Mouse (Mus musculus) hindbrain, embryonic 13.5 days (tissue): Measurements from ENCODE around the gene Gdpd2. TPM values are rescaled to one million over a fixed set of nuclear protein-coding genes. Genes with fewer than 3 reads are reported as not detected.

ENCODE experiments used
- polyA plus RNA-seq: library from polyadenylated mRNA; unstranded; fragments of >200 nt; fragmentation: Nextera tagmentation; extraction: Ambion mirVana; gene quantifications from 2 replicates; pipeline ENCODE4 v1.2.1, GENCODE M21; 2015

Gdpd2 gene
- polyA plus RNA-seq, 1 experiment from 2014 or later: 32.8 TPM

Other genes with a start within 250 kb of the Gdpd2 start
- 27.0 and 28.1 TPM in 2 replicates for gene Igbp1, start 235.6 kb upstream of the Gdpd2 start, polyA plus RNA-seq
- gene Dgat2l6, start 205.0 kb upstream of the Gdpd2 start, polyA plus RNA-seq: 0.04 TPM in 1 of 2 replicates, not detected in the other
- gene Awat1, start 157.6 kb upstream of the Gdpd2 start, polyA plus RNA-seq: not detected in 2 replicates
- not detected in 2 replicates for gene P2ry4, start 135.0 kb upstream of the Gdpd2 start, polyA plus RNA-seq
- gene Arr3, start 124.4 kb upstream of the Gdpd2 start, polyA plus RNA-seq: 0.25 and 0.73 TPM in 2 replicates
- 6.5 and 7.1 TPM in 2 replicates for gene Kif4, start 104.1 kb upstream of the Gdpd2 start, polyA plus RNA-seq
- 118 and 122 TPM in 2 replicates for gene Pdzd11, start 103.3 kb upstream of the Gdpd2 start, polyA plus RNA-seq
- gene Dlg3, start 37.8 kb downstream of the Gdpd2 start, polyA plus RNA-seq: 8.6 and 9.6 TPM in 2 replicates